Comparison of ENCODE assay signal across 9 mouse cellular contexts in the genomic region with DNA sequence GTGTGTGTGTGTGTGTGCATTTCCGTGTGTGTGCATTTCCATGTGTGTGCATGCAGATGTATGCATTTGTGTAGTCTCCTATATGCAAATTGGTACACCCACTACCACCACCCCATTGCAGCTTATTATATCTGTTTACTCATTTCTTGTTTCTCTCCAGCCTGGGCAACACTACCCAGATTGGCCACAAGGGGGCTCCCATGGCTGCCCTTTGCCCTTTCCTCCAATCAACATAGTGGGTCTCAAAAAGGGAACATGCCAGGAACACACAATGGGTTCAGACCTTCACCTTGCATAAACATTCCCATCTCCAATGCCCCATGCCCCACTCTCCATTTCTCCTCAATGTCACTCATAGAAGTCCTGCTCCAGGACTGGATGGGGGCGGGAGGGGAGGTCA. TPM values are rescaled to one million over a fixed set of nuclear protein-coding genes. Genes with fewer than 3 reads are reported as not detected.
DNase-seq lines count a peak whose midpoint lies in the region; ATAC-seq and TF ChIP-seq lines count a peak whose summit lies in the region.
"Had no signal": no experiment of that assay in that cellular context is flagged by ENCODE, and none has a peak within 500 bp of the region (broad histone marks: within the 10 kb centered on the region; RNA-seq: fewer than 3 reads in every experiment).

No protein-coding gene starts in this region.

- no peak overlapping the region for H3K9ac ChIP-seq in kidney, postnatal 0 days (ENCODE audit: low read depth, low read length)
- no peak overlapping the region for H3K9ac ChIP-seq in kidney, embryonic 16.5 days (replicated peaks; ENCODE audit: low read length)
- no peak overlapping the region for H3K9ac ChIP-seq in CH12.LX (ENCODE audit: insufficient read depth, low read depth)
- H3K9ac ChIP-seq in stomach, postnatal 0 days (ENCODE audit: low read length), result no peak overlapping the region

- H3K4me2 ChIP-seq in kidney, postnatal 0 days (ENCODE audit: low read length), result no peak overlapping the region
- no peak overlapping the region for H3K4me2 ChIP-seq in kidney, embryonic 16.5 days (replicated peaks; ENCODE audit: low read depth, low read length)
- no peak overlapping the region for H3K4me2 ChIP-seq in CH12.LX (ENCODE audit: insufficient read depth, low read depth, poor library complexity, severe bottlenecking)
- H3K4me2 ChIP-seq in stomach, postnatal 0 days (replicated peaks; ENCODE audit: low read depth), result no peak overlapping the region

- no peak for TF ChIP-seq EP300 in CH12.LX (IDR thresholded peaks at IDR 0.05; ENCODE audit: low read length)
- no peak for TF ChIP-seq EP300 in stomach, postnatal 0 days (optimal IDR thresholded peaks at IDR 0.05)

- in situ Hi-C loops in CH12.LX (cut with MboI; ENCODE audit: low pct_ligation_motif_present, low pct_unique_long_range_greater_than_20kb, low sequenced_read_pairs), result no loop called here

- no peaks in the 10 kb centered on the region for H3K79me2 ChIP-seq in CH12.LX (replicated peaks; ENCODE audit: control insufficient read depth, extremely low read depth, insufficient read depth, poor library complexity, severe bottlenecking)

- H3K4me1 ChIP-seq in kidney, postnatal 0 days (replicated peaks; ENCODE audit: insufficient read depth, low read length), result no peaks in the 10 kb centered on the region
- no peaks in the 10 kb centered on the region for H3K4me1 ChIP-seq in kidney, embryonic 16.5 days (ENCODE audit: insufficient read depth, low read length)
- H3K4me1 ChIP-seq in CH12.LX (ENCODE audit: control insufficient read depth in 1 of 2, insufficient read depth in 2 of 2), result peaks cover 0 to 17% of the 10 kb centered on the region in 2 experiments; a peak in 2 of 4 replicates
- H3K4me1 ChIP-seq in stomach, postnatal 0 days (replicated peaks; ENCODE audit: control insufficient read depth, insufficient read depth), result no peaks in the 10 kb centered on the region

- no peaks in the 10 kb centered on the region for H3K36me3 ChIP-seq in kidney, postnatal 0 days (ENCODE audit: insufficient read depth, low read length)
- H3K36me3 ChIP-seq in kidney, embryonic 16.5 days (ENCODE audit: insufficient read depth, low read length), result no peaks in the 10 kb centered on the region
- H3K36me3 ChIP-seq in CH12.LX (replicated peaks in 1 of 2; ENCODE audit: control insufficient read depth in 1 of 2, insufficient read depth in 1 of 2, low read length in 1 of 2), result no peaks in the 10 kb centered on the region
- H3K36me3 ChIP-seq in stomach, postnatal 0 days (ENCODE audit: control insufficient read depth, insufficient read depth, low read length), result no peaks in the 10 kb centered on the region

- no peak for DNase-seq in kidney, postnatal 0 days (ENCODE audit: low spot score)
- DNase-seq in CH12.LX (ENCODE audit: extremely low read depth), result peak; percentile 65
- DNase-seq in ZHBTc4 (ENCODE audit: low read depth, low spot score), result peak; percentile 84
- peak; percentile 61 for DNase-seq in lung, postnatal 10 days
- DNase-seq in stomach, postnatal 0 days (ENCODE audit: low spot score), result peak; percentile 46
- DNase-seq in right cerebral cortex, adult 2 months (ENCODE audit: low spot score in 2 of 2), result no peak

- 63% methylated on average over 2 of the region's 2 CpGs for WGBS in kidney, postnatal 0 days
- WGBS in kidney, embryonic 16.5 days, result 69% methylated on average over 2 of the region's 2 CpGs
- 54% methylated on average over 2 of the region's 2 CpGs for WGBS in stomach, postnatal 0 days

- TF ChIP-seq POLR2A in CH12.LX (IDR thresholded peaks at IDR 0.05; ENCODE audit: low read depth, low read length), result no peak

- TF ChIP-seq CTCF in kidney, postnatal 0 days (IDR thresholded peaks at IDR 0.05; ENCODE audit: low read depth), result peak; percentile 65
- peak; percentile 92 to 95 for TF ChIP-seq CTCF in CH12.LX (conservative IDR thresholded peaks at IDR 0.05 in 1 of 2, IDR thresholded peaks at IDR 0.05 in 1 of 2; ENCODE audit: low read depth in 2 of 2, low read length in 2 of 2)
- peak; percentile 78 for TF ChIP-seq CTCF in stomach, postnatal 0 days (IDR thresholded peaks at IDR 0.05; ENCODE audit: low read depth)

- no peak overlapping the region for H3K27ac ChIP-seq in kidney, postnatal 0 days
- no peak overlapping the region for H3K27ac ChIP-seq in kidney, embryonic 16.5 days (ENCODE audit: low read length)
- no peak overlapping the region for H3K27ac ChIP-seq in CH12.LX (ENCODE audit: insufficient read depth, low read depth)
- H3K27ac ChIP-seq in stomach, postnatal 0 days (replicated peaks), result no peak overlapping the region

- H3K4me3 ChIP-seq in kidney, postnatal 0 days (replicated peaks; ENCODE audit: low read depth, low read length), result no peak overlapping the region
- H3K4me3 ChIP-seq in kidney, embryonic 16.5 days (ENCODE audit: low read length), result no peak overlapping the region
- no peak overlapping the region for H3K4me3 ChIP-seq in CH12.LX (replicated peaks in 1 of 3; ENCODE audit: low read depth in 2 of 3, low read length in 2 of 3, poor library complexity in 1 of 3)
- H3K4me3 ChIP-seq in stomach, postnatal 0 days (ENCODE audit: low read depth, low read length), result no peak overlapping the region
- H3K4me3 ChIP-seq: megakaryocyte, embryonic 14.5 days had no signal

- TF ChIP-seq RAD21 in CH12.LX (IDR thresholded peaks at IDR 0.05; ENCODE audit: low read depth, low read length), result peak; percentile 86

- H3K27me3 ChIP-seq in kidney, postnatal 0 days (ENCODE audit: insufficient read depth, low read length), result no peaks in the 10 kb centered on the region
- no peaks in the 10 kb centered on the region for H3K27me3 ChIP-seq in kidney, embryonic 16.5 days (ENCODE audit: insufficient read depth, low read length)
- peaks cover 45% of the 10 kb centered on the region for H3K27me3 ChIP-seq in CH12.LX (replicated peaks)
- H3K27me3 ChIP-seq in stomach, postnatal 0 days (ENCODE audit: control insufficient read depth, insufficient read depth, low read length), result no peaks in the 10 kb centered on the region

- H3K9me3 ChIP-seq in kidney, postnatal 0 days (replicated peaks; ENCODE audit: low read length), result no peaks in the 10 kb centered on the region
- no peaks in the 10 kb centered on the region for H3K9me3 ChIP-seq in kidney, embryonic 16.5 days (ENCODE audit: low read length)
- H3K9me3 ChIP-seq in CH12.LX (replicated peaks; ENCODE audit: low read length), result peaks cover 4% of the 10 kb centered on the region
- H3K9me3 ChIP-seq in stomach, postnatal 0 days (ENCODE audit: control insufficient read depth, low read length), result no peaks in the 10 kb centered on the region

- dilution Hi-C loops in CH12.LX (cut with MboI; ENCODE audit: extremely low pct_ligation_motif_present, extremely low pct_unique_long_range_greater_than_20kb, low sequenced_read_pairs), result no loop called here

- ATAC-seq in kidney, postnatal 0 days (replicated peaks; ENCODE audit: low FRiP score, low read depth), result no peak
- ATAC-seq in kidney, embryonic 16.5 days (ENCODE audit: low FRiP score, low TSS enrichment), result no peak
- peak; percentile 73 for ATAC-seq in erythroblast, adult 5-6 weeks (replicated peaks; ENCODE audit: low FRiP score, poor library complexity, severe bottlenecking)
- ATAC-seq in stomach, postnatal 0 days (ENCODE audit: low FRiP score, low TSS enrichment), result no peak

TF ChIP-seq in CH12.LX, 34 proteins besides CTCF, POLR2A, EP300 and RAD21 (continues in another document):
- TF ChIP-seq ETS1 (conservative IDR thresholded peaks at IDR 0.05; ENCODE audit: low read depth, low read length) (no peak), ZNF384 (IDR thresholded peaks at IDR 0.05; ENCODE audit: low read depth, low read length) (no peak), ELF1 (IDR thresholded peaks at IDR 0.05; ENCODE audit: low read depth, low read length) (0 out of 2 replicates have a peak, but pooled peaks have one; percentile 23), MYC (IDR thresholded peaks at IDR 0.05; ENCODE audit: low read depth, low read length) (no peak), KAT2A (IDR thresholded peaks at IDR 0.05; ENCODE audit: insufficient replicate concordance, low read length) (no peak), ZKSCAN1 (IDR thresholded peaks at IDR 0.05; ENCODE audit: borderline replicate concordance, low read depth, low read length) (peak; percentile 94), MEF2A (IDR thresholded peaks at IDR 0.05; ENCODE audit: borderline replicate concordance, low read depth, low read length) (peak; percentile 51; the same call in 1 of the 2 replicates), TBP (conservative IDR thresholded peaks at IDR 0.05; ENCODE audit: low read depth, low read length) (no peak), ZMIZ1 (IDR thresholded peaks at IDR 0.05; ENCODE audit: low read depth, low read length) (no peak), CHD1 (IDR thresholded peaks at IDR 0.05; ENCODE audit: low read depth, low read length) (no peak), SIN3A (IDR thresholded peaks at IDR 0.05; ENCODE audit: low read length) (no peak), CHD2 (IDR thresholded peaks at IDR 0.05; ENCODE audit: low read length) (no peak), POLR2AphosphoS2 (IDR thresholded peaks at IDR 0.05; ENCODE audit: low read depth, low read length) (no peak), JUN (IDR thresholded peaks at IDR 0.05; ENCODE audit: insufficient read depth, low read depth, low read length) (no peak), MXI1 (IDR thresholded peaks at IDR 0.05; ENCODE audit: low read depth, low read length) (no peak), SMC3 (IDR thresholded peaks at IDR 0.05; ENCODE audit: low read depth, low read length) (peak; percentile 87), NRF1 (IDR thresholded peaks at IDR 0.05; ENCODE audit: low read depth, low read length) (no peak), PAX5 (IDR thresholded peaks at IDR 0.05; ENCODE audit: low read length) (no peak), MAZ (IDR thresholded peaks at IDR 0.05; ENCODE audit: low read depth, low read length) (no peak), NELFE (IDR thresholded peaks at IDR 0.05; ENCODE audit: low read depth, low read length) (no peak), RCOR1 (conservative IDR thresholded peaks at IDR 0.05; ENCODE audit: low read depth, low read length) (no peak), JUND (conservative IDR thresholded peaks at IDR 0.05; ENCODE audit: low read depth, low read length) (no peak), MAX (IDR thresholded peaks at IDR 0.05; ENCODE audit: low read length) (no peak)

RNA-seq across cellular contexts. Expression of gene Kdm8, which starts 24.3 kb away (rescaled TPM):
- polyA plus RNA-seq in kidney, postnatal 0 days (2015; fragmentation: Nextera tagmentation; extraction: Ambion mirVana), result 7.7 and 8.1 TPM in 2 replicates
- 13.3 and 14.1 TPM in 2 replicates for polyA plus RNA-seq in kidney, embryonic 16.5 days (2015; fragmentation: Nextera tagmentation; extraction: Ambion mirVana)
- total RNA-seq in CH12.LX (2012; rRNA removed), result 5.0 and 7.9 TPM in 2 replicates
- 8.7 and 8.9 TPM in 2 replicates for total RNA-seq in CH12.LX (2014; rRNA removed)
- 6.6 and 6.7 TPM in 2 replicates for polyA plus RNA-seq in CH12.LX (2012; ENCODE audit: insufficient read length, low read depth)
- total RNA-seq in erythroblast, adult 5-6 weeks (2015; ENCODE audit: low replicate concordance), result 6.7 TPM in 1 of 2 replicates, not detected in the other
- total RNA-seq in erythroblast, adult 5-6 weeks (2017; ENCODE audit: low replicate concordance), result 1.3 and 1.8 TPM in 2 replicates
- 3.4 and 3.8 TPM in 2 replicates for polyA plus RNA-seq in stomach, postnatal 0 days (2015; fragmentation: Nextera tagmentation; extraction: Ambion mirVana)

Comparison
In these comparisons a context has a peak if more than half of its experiments do, and no peak if none do; other contexts are left out.
1. DNase-seq: peak in CH12.LX (single experiment), ZHBTc4 (single experiment), lung, postnatal 10 days (single experiment) and stomach, postnatal 0 days (single experiment); none in kidney, postnatal 0 days (single experiment) and right cerebral cortex, adult 2 months (0 of 2).
2. Peak in every context shown above with its lines, with median percentiles within 50 percentile points of each other: CTCF ChIP-seq.